Mouse (Mus musculus) layer of hippocampus, adult 8-10 months (tissue): ENCODE data around the gene Chst5. TPM values are rescaled to one million over a fixed set of nuclear protein-coding genes. Genes with fewer than 3 reads are reported as not detected.

Experiments used
- DNase-seq, 2 experiments: peaks; one replicate each; pipeline ENCODE4 v3.0.0; 2022; ENCODE audit warnings: low spot score in 2 of 2
- total RNA-seq, 4 experiments: library from RNA; stranded (reverse); gene quantifications; 2 replicates each; pipeline ENCODE4 v1.2.4; 2022

Chst5 gene
- total RNA-seq, 4 experiments from 2014 or later, result 0.72 to 0.95 (median 0.82) TPM

DNA sequence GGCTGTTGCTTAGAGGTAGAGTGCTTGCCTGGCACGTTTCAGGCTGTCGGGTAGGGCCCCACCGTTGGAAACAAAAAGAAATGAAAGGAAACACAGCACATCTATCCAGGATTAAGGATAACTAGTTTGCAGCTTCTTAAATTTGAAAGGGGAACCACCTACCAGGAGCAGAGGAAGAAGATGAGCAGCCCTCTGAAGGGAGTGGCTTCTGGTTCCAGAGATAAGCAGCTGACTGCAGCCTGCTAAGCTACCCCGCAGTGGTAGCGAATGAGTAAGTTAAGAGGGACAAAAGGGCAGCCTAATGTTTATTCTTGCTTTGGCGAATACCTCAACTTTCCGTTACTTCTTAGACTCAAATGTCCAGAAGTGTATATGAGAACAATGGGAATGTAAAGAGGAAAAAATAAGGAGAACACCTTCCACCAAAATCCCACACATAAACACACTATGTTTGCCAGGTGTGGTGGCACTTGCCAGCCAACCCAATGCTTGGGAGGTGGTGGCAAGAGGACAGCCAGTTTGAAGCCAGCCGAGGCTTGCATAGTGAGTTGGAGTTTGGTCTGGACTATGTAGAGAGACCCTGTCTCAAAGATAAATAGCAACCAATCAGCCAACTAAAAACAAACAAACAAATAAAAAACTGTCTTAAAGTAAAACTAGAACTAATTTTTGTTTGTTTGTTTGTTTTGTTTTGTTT lies 19.5 kb upstream of the Chst5 start:
- no peak for DNase-seq

DNA sequence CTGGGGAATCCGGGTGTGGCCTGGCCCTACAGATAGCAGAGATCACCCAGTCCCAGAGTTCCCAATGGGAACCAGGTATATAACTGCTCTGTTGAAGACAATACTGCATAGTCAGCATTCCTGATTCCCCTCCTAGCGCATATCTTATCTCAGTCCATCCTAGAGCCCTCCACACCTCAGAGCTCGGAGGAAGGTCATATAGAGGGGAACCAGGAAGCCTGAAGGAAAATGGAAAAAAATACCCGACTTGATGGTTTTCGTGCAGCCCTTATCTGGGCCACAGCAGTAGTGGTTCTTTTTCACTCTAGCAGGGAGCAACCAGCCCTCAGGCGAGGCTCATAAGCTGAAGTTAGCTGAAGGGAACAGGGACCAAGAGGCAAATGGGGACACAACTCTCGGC lies 14.7 kb upstream of the Chst5 start:
- no peak for DNase-seq

DNA sequence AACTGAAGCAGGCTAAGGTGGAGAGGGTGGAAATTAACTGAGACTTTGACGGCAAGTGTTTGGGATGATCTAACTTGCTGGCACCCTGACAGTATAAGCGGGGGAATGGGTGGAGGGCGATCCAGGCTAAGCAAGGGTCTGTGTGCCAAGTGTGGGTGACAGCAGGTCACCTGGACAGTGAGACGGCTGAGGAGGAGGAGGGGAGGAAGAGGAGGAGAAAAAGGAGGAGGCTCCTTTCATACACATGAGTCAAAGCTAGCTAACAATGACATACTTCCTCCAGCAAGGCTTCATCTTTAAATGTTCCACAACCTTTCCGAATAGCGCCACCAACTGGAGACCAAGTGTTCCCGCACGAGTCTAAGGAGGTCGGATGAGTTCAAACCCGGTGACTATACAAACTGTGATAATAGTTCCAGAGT lies 13.1 kb upstream of the Chst5 start:
- DNase-seq, result peak in 1 of 2 experiments; percentile 42

DNA sequence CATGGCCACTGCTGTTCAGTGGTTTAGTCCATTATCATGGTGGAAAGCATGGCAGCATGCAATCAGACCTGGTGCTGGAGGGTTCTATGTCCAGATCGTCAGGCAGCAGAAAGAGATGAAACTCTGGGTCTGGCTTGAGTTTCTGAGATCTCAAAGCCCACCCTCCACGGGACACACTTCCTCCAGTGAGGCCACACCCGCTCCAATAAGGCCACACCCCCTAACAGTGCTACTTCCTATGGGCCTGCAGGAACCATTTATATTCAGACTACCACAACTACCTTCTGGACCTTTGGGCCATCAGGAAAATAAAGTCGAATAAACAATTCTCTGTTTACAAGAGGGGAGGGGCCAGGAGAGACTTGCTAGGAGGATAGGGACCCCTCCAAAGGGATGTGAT lies 10.7 kb upstream of the Chst5 start:
- DNase-seq, result no peak

DNA sequence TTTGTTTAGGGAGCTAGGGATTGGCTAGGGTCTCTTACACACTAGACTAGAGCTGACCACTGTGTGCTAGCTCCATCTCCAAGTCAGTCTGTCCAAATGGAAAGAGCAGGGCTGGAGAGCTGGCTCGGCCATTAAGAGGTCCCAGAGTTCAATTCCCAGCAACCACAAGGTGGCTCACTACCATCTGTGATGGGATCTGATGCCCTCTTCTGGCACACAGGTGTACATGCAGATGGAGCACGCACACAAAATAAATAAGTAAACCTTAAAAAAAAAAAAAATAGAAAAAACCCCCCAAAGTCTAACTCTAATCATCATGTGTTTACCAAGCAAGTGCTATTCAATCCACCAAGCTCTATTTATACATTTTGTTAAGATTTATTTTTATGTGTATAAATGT lies 9.4 kb upstream of the Chst5 start:
- no peak for DNase-seq

DNA sequence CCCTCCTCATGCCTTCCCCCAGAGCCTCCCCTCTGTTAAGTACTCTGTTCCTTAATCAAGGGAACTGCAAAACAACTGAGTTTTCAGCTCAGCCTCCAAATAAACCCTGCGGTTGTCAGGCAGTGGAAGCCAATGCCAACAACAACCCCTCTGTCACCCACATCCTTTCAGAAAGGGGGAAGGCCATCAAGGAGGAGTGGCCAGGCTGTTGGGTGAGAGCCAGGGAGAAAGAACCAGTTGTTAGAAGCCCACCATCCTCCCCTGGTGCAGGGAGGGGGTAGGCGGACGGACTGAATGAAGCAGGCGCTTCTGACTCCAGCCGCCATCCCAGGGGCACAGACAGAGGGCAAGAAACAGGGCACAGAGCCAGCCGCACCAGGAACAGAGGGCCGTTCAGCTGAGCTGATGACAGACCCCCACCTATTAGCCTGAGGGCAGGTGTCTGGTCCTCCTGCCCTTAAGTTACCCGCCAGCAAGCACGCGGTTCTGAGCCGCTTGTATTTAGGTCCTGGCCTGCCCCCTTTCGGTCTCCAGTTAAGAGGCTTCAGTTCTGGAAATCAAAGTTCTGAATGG lies 2.7 kb upstream of the Chst5 start:
- DNase-seq, result peak; percentile 29 to 46

DNA sequence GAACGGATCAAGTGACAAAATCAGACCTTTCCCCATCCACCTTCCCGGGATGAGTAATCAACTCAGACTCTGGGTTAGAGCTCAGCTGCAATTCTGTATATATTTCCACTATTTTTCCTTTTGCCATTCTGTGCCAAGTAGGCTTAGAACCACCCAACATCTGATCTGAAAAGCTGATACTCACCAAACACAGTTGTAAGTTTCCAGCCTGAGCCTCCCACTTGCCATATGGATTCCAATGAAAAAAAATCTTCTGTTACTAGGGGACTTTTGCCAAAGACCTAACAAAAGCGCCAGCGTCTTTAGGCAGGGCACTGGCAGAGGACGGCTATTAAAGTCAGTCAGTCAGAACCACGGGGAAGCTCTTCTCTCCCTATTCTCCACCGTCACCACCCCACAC lies 1.3 kb upstream of the Chst5 start:
- peak; percentile 38 to 48 for DNase-seq

DNA sequence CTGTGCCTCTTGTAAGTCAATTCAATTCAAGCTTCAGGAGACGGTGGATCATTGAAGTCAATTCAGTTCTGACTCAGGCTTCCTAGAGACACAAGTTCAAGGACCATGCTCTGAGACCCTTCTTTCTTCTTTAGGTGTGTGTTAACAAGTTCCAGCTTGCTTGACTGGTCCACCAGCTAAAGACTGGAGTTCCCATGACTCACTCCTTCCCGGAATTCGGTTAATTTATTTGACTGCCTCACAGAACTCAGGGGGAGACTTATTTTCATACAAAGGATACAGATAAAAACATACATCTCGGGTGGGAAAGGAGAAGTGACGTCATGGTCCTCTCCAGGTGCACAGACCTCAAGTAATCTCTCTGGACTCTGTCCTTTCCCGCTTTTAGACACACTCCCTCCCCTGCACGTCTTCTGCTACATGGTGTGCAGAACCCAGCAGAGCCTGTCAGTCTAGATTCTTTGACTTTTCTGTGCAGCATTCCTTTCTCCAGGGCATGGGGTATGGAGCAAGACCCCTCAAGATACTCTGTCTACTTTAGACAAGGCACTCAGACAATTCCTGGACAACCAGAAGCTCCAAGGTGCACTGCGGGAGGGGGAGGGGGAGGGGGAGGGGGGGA lies 4.6 kb downstream of the Chst5 start:
- no peak for DNase-seq

DNA sequence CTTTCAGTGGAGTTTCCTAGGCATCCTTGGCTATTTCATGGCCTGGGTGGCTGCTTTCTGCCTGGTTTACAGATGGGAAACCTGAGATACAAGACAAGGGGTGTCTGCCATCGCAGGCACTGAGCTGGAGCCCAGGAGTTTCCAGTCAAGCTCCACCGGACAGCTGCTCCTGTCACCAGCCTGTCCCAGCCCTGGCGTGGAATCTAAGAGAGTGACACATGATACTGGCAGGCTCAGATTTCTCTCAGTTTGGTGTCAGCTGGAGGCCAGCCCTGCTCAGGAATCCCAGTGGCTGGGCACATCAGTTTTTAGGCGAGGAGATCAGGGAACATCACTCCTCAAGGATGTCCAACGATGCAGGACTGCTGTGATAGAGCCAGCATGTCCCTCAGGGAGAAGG lies 8.2 kb downstream of the Chst5 start:
- no peak for DNase-seq

DNA sequence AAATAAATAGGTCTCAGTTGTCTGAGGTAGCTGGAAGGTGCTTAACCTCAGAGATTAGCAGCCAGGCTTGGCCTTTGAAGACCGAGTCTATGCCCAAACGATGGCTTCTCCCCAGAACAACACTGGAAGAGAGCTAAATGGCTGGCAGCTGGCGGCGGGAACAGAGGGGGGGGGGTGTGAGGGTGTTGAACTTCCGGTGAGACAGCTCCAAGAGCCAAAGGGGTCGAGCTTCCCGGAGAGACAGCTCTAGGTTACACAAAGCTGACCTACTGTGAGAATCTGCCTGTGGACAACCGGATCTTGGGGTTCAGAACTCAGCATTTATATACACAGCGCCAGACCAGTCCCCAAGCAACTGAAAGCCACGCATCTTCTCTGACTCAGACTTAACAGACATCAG lies 11.7 kb downstream of the Chst5 start:
- DNase-seq, result no peak

DNA sequence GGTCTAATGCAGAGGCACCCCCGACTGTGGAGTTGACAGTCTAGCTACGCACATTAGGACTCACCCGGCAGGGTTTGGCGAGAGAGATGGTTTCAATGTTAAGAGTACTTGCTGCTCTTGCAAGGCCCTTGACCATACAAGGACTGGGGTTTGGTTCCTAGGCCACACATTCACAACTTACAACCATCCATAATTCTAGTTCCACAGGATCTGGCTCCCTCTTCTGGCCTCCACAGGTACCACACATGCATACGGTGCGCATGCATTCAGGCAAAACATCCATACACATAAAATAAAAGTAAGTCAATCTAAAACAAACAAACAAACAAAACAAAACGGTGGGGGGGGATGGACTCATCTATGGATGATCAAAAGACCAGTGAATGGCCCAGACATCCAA lies 15.3 kb downstream of the Chst5 start:
- no peak for DNase-seq

DNA sequence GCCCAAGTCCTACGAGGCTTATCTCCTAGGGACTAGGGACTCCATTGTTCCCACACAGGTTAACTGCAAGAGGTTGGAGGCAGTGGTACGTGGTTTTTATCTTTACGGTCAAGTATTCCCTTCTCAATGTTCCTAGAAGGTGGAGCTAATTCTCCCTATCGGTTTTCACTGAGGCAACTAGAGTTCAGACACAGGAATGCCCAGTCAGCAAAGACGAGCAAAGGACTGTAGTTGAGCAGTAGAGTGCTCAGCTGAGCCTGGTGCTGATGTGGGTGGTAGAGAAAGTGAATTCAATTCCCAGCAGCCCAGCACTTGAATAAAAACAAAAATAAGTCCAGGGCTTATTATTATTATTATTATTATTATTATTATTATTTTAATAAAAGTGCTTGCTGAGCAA lies 17.6 kb downstream of the Chst5 start:
- no peak for DNase-seq

DNA sequence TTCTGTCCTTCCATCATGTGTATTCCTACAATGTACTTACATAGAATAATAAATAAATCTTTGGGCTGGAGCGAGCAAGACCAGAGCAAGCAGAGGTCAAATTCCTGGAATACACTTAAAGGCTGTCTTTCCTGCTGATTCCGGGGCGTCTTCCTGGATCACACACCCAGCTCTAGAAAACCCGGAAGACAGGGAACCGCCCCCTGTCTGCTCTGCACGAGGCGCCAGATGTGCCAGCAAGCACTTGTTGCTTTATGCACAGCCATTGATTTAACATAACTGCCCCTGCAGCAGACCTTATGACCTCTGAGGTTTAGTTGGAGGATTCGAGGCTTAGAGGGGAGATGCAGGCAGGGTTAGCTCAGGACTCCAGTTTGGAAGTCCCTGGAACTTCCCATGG lies 18.3 kb downstream of the Chst5 start:
- DNase-seq, result no peak

DNA sequence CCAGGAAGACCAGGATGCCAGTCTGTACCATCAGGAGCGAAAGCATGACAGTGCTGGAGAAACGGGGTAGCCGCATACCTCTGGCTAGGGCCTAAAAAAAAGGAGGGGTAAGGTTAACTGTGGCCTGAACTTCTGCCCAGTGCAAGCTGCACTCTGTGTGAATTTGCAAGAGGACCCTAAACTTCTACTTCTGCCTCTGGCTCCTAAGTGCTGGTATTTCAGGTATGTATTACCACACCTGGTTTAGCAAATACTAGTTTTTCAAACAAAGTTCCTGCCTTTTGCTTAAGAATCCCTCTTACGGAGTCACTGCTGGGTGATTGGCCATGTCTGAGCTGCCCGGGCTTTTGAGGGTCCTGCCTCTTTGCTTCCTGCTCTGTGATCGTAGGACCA lies 19.3 kb downstream of the Chst5 start:
- no peak for DNase-seq

DNA sequence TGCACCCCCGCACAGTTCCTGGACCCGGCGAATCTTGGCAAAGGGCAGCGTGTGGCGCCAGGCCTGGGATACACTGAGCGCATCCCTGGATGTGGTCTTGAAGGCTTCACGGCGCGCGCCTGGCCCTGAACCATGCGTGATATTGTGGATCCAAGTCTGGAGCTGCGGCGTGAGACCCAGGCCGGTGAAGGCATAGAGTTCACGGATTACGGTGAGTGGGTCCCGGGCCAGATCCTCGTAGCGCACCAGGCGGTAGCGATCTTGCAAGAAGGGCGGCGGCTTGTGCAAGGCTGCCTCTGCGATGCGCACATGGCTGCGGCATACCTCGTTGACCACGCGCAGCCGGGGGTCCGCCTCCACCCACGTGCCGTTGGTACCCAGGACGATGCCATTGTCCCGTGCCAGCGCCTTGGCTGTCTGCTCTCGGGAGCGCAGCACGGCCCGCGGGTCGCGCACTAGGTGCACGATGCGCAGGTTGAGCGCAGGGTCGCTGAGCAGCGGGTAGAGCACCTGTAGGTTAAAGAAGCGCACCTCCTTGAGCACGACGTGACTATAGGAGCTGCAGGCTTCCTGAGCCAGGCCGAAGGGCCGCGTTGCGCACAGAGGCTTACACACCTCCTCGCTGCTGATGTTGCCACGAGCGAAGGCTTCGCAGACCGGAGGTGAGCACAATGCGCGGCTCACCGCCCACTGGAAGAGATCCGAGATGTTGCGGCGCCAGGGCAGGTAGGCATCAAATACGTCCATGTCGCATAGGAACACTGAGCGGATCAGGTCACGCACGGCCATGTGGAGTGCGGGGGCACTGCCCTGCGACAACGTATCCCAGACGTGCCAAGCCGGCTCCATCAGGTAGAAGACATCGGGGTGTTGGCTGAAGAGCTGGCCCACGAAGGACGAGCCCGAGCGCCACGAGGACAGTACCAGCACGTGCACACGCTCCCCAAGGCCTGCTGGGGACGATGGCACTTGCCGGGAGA lies 20.0 kb downstream of the Chst5 start:
- no peak for DNase-seq

DNA sequence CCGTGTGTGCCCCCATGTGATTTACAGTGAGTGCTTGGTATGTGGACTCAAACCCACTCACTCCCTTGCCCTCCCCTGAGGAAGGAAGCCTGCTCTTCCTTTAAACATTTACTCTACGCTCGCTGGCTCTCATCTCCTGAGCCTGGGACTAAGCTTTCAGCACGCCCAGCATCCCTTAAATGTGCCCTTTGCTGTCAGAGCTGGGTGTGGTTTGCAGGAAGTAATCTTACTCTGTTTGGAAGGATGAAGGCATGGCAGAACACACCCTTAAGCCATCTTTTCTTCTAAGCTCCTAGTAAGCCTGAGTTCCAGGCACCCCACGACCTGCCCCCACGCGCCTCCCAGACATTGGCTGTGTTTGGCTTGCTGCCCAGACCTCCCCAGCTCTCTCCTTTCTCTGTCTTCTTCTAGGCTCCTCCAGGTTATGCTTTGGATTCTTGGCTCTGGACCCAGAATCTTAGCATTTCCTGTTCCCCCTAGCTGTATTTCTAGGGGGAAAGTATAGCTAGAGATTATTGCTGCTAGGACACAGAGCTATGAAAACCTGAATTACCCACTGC lies 22.1 kb downstream of the Chst5 start:
- DNase-seq, result no peak

DNA sequence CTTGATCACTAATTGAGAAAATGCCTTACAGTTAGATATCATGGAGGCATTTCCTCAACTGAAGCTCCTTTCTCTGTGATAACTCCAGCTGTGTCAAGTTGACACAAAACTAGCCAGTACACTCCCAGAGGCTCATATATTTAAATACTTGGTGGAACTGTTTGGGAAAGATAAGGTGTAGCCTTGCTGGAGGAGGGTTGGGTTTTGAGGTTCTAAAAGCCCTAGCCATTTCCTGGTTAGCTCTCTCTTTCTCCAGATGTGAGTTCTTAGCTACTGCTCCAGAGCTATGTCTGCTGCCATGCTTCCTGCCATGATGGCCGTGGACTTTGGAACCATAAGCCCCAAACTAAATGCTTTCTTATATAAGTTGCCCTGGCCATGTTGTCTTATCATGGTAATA lies 22.8 kb downstream of the Chst5 start:
- no peak for DNase-seq

DNA sequence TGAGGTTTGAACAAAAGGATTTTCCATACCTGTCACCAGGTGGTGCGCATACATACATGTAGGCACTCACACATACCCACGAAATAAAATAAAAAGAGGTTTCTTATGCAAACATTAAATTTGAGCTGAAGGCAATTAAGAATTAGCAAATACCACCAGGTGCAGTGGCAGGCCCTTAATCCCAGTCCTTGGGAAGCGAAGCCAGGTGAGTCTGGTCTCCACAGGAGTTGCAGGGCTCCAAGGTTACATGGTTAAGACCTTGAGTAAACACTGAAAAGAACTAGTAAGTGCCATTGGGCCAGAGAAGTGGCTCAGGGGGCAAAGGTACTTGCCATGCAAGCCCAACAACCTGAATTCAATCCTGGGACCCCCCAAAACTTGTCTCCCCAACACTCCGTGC lies 26.6 kb downstream of the Chst5 start:
- DNase-seq, result no peak

DNA sequence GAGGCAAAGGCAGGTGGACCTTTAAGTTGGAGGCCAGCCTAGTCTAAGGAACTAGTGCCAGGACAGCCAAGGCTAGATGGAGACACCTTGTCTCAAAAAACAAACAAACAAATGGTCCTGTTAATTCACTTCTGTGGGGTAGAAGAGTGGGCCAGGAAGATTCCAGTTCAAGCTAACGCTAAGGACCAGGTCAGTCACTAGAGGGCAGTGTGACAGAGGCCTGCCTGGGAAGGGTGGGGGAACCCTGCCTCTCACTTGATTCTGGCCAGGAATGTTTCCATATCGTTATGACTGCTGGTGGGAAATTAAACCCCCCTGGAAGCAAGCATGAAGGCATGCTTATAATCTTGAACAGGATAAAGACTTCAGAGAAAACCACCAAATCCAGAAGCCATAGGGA lies 28.7 kb downstream of the Chst5 start:
- peak in 1 of 2 experiments; percentile 16 for DNase-seq

DNA sequence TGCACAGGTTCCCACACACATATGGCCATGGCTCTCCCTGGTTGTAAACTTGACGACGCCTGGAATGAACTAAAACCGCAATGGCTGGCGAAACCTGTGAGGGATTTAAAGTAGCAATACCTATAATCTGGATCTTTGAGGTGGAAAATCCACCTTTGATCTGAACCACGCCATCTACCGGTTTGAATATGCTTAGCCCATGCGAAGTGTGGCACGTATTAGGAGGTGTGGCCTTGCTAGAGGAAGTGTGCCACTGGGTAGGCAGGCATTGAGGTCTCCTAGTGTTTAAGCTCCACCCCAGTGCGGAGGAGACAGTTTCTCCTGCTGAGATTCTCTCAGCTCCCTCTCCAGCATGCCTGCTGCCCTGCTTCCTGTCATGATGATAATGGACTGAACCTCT lies 32.5 kb downstream of the Chst5 start:
- no peak for DNase-seq

DNA sequence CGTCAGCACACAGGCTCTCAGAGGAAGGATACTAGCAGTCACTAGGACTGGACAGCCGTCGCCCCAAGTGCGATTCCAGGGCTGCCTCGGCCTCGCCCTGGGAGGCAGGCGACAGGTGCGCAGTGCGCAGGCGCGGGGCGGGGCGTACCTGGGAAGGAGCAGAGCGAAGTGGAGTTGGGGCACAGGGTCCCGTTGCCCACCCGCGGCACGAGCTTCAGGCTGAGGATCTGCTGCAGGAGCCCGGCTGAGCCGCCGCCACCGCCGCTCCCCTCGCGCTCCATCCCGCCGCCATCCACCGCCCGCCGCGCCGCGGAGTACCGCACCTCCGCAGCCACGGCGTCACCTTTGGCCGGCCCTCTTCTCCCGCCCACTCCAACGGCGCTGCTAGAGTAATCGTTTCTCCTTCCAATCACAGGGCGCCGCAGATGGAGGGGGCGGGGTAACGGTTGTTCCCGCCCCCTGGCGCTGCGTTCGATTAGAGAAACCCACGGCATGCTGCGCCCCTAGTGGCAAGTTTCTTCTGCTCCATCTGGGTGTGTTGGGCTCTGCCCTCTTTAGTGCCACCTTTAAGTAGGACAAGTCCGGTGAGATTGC lies 33.8 kb downstream of the Chst5 start, which contains the start of gene Tmem170:
TSS of gene Tmem170 (minus strand) at position 396 of the 594 bp plus-strand sequence.
- peak; percentile 97 to 99 for DNase-seq
